Mouse (Mus musculus): Measurements from ENCODE around the gene Cacna1a. TPM values are rescaled to one million over a fixed set of nuclear protein-coding genes. Genes with fewer than 3 reads are reported as not detected.

Gene Cacna1a
- polyA plus RNA-seq (2016; fragmentation: Nextera tagmentation; extraction: Ambion mirVana) = 5.9 and 6.4 TPM in 2 replicates

GRCm38 (mm10) chr8:84388275-84388674 lies at the start of gene Cacna1a:
TSS of gene Cacna1a (plus strand) at chr8:84388440.
- DNase-seq (ENCODE audit: low spot score) = no peak
- Histone ChIP-seq H3K4me1 (no peaks in the 10 kb centered on the region), H3K4me3 (no peak within 1 kb of the TSS), H3K27ac (no peak within 1 kb of the TSS), H3K27me3 (ENCODE audit: low read depth, poor library complexity, severe bottlenecking) (no peaks in the 10 kb centered on the region), H3K9me3 (replicated peaks) (no peaks in the 10 kb centered on the region), H3K36me3 (no peaks in the 10 kb centered on the region)
- WGBS = 87% methylated on average over 3 of the region's 3 CpGs

GRCm38 (mm10) chr8:84338493-84338892 lies 49.7 kb upstream of the Cacna1a start:
- WGBS = 16% methylated on average over 17 of the region's 17 CpGs
- Histone ChIP-seq H3K36me3 (no peaks in the 10 kb centered on the region), H3K4me3 (no peak overlapping the region; the same call in 1 of the 2 replicates), H3K4me1 (peaks cover 10% of the 10 kb centered on the region; the same call in 1 of the 2 replicates), H3K27me3 (ENCODE audit: low read depth, poor library complexity, severe bottlenecking) (peaks cover 47% of the 10 kb centered on the region), H3K27ac (no peak overlapping the region), H3K9me3 (replicated peaks) (no peaks in the 10 kb centered on the region)
- no peak for DNase-seq (ENCODE audit: low spot score)

DNA sequence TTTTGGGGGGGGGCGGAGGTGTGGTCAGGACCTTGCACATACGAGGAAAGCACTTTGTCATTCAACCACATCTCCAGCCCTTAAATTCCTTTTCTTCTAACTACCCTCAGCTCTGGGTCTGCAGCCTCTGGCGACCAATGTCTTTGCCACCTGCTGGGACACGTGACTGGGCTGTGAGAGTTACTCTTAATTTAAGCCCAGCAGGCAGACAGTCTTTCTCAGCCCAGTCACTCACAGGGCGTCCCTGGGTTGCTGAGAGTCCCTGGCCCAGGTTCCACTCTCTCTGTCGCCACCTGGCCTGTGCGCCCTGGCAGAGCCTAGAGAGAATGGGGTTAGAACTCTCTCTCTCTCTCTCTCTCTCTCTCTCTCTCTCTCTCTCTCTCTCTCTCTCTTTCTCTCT lies 48.9 kb upstream of the Cacna1a start:
- H3K36me3 ChIP-seq = no peaks in the 10 kb centered on the region
- peaks cover 47% of the 10 kb centered on the region for H3K27me3 ChIP-seq (ENCODE audit: low read depth, poor library complexity, severe bottlenecking)
- peaks cover 10% of the 10 kb centered on the region; the same call in 1 of the 2 replicates for H3K4me1 ChIP-seq
- no peak overlapping the region for H3K27ac ChIP-seq
- H3K4me3 ChIP-seq = no peak overlapping the region
- no peak for DNase-seq (ENCODE audit: low spot score)
- no peaks in the 10 kb centered on the region for H3K9me3 ChIP-seq (replicated peaks)
- WGBS = 12% methylated on average over 7 of the region's 7 CpGs

DNA sequence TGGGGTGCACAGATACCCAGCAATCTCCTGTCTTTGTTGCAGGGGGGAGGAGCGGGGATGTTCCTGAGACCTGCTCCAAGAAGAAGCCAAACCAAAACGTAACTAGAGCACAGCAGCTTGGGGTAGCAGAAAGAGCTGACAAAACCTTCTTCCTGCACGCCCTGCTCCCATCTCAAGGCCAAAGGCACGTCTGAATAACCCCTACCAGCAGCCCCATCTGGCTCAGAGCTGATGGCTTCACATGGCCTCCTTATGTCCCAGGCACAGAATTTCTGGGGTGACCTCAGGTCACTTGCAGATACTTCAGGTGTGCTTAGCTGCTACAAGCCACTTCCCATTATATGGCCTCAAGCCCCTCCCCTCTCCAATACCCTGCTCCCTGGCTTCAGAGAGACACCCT lies 48.4 kb upstream of the Cacna1a start:
- 60% methylated on average over 4 of the region's 4 CpGs for WGBS
- H3K36me3 ChIP-seq = no peaks in the 10 kb centered on the region

GRCm38 (mm10) chr8:84340671-84341070 lies 47.6 kb upstream of the Cacna1a start:
- H3K27me3 ChIP-seq (ENCODE audit: low read depth, poor library complexity, severe bottlenecking) = peaks cover 47% of the 10 kb centered on the region
- DNase-seq (ENCODE audit: low spot score) = no peak
- whole genome bisulfite sequencing = 11% methylated on average over 2 of the region's 2 CpGs

More for the DNA sequence above, 48.4 kb upstream of the Cacna1a start:
- Histone ChIP-seq H3K27ac (no peak overlapping the region), H3K4me3 (no peak overlapping the region), H3K4me1 (peaks cover 10% of the 10 kb centered on the region; the same call in 1 of the 2 replicates), H3K27me3 (ENCODE audit: low read depth, poor library complexity, severe bottlenecking) (peaks cover 47% of the 10 kb centered on the region), H3K9me3 (replicated peaks) (no peaks in the 10 kb centered on the region)
- DNase-seq (ENCODE audit: low spot score) = no peak

GRCm38 (mm10) chr8:84345493-84345892 lies 42.7 kb upstream of the Cacna1a start:
- H3K9me3 ChIP-seq (replicated peaks) = no peaks in the 10 kb centered on the region
- H3K27me3 ChIP-seq (ENCODE audit: low read depth, poor library complexity, severe bottlenecking) = peaks cover 19% of the 10 kb centered on the region
- H3K36me3 ChIP-seq = no peaks in the 10 kb centered on the region
- DNase-seq (ENCODE audit: low spot score) = no peak
- no peak overlapping the region for H3K27ac ChIP-seq
- no peak overlapping the region for H3K4me3 ChIP-seq
- 82% methylated on average over 7 of the region's 7 CpGs for WGBS
- no peaks in the 10 kb centered on the region for H3K4me1 ChIP-seq

More at GRCm38 (mm10) chr8:84340671-84341070, 47.6 kb upstream of the Cacna1a start:
- H3K27ac ChIP-seq = no peak overlapping the region
- H3K4me3 ChIP-seq = no peak overlapping the region
- H3K4me1 ChIP-seq = peaks cover 10% of the 10 kb centered on the region; the same call in 1 of the 2 replicates
- no peaks in the 10 kb centered on the region for H3K36me3 ChIP-seq
- H3K9me3 ChIP-seq (replicated peaks) = no peaks in the 10 kb centered on the region

GRCm38 (mm10) chr8:84346421-84346820 lies 41.8 kb upstream of the Cacna1a start:
- Histone ChIP-seq H3K4me3 (no peak overlapping the region), H3K36me3 (no peaks in the 10 kb centered on the region), H3K27me3 (ENCODE audit: low read depth, poor library complexity, severe bottlenecking) (peaks cover 15% of the 10 kb centered on the region; the same call in 1 of the 2 replicates), H3K4me1 (no peaks in the 10 kb centered on the region), H3K27ac (no peak overlapping the region), H3K9me3 (replicated peaks) (no peaks in the 10 kb centered on the region)
- DNase-seq (ENCODE audit: low spot score) = no peak
- WGBS = 55% methylated on average over 4 of the region's 4 CpGs

GRCm38 (mm10) chr8:84349526-84349925 lies 38.7 kb upstream of the Cacna1a start:
- no peak overlapping the region for H3K4me3 ChIP-seq
- no peaks in the 10 kb centered on the region for H3K36me3 ChIP-seq
- H3K4me1 ChIP-seq = no peaks in the 10 kb centered on the region
- peaks cover 15% of the 10 kb centered on the region; the same call in 1 of the 2 replicates for H3K27me3 ChIP-seq (ENCODE audit: low read depth, poor library complexity, severe bottlenecking)
- WGBS = 78% methylated on average over 1 of the region's 1 CpGs
- no peak for DNase-seq (ENCODE audit: low spot score)
- H3K9me3 ChIP-seq (replicated peaks) = no peaks in the 10 kb centered on the region
- no peak overlapping the region for H3K27ac ChIP-seq

GRCm38 (mm10) chr8:84350960-84351359 lies 37.3 kb upstream of the Cacna1a start:
- WGBS = 79% methylated on average over 4 of the region's 4 CpGs
- no peaks in the 10 kb centered on the region for H3K4me1 ChIP-seq

DNA sequence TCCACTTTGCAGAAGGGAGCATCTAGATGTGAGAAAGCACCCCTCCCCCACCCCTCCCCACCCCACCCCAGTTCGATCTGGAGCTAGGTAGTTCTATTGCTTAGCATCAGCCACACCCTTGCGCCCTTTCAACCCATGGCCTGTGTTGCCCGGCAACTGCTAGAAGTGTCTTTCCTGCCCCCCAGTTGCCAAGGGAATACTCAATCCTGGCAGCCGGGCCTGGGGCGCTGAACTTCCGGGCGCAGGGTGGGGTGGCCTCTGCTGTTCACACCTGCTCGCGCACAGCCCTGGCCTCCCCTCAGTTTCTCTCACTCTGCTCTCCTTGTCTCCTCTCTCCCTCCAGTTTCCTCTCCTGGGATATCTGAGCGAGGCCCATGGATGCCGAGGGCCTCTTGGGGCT lies 31.8 kb upstream of the Cacna1a start:
- Histone ChIP-seq H3K36me3 (no peaks in the 10 kb centered on the region), H3K4me3 (no peak overlapping the region), H3K4me1 (peaks cover 10% of the 10 kb centered on the region; the same call in 1 of the 2 replicates), H3K9me3 (replicated peaks) (no peaks in the 10 kb centered on the region), H3K27me3 (ENCODE audit: low read depth, poor library complexity, severe bottlenecking) (peaks cover 30% of the 10 kb centered on the region; the same call in 1 of the 2 replicates), H3K27ac (peak overlapping the region; percentile 36; the same call in 1 of the 2 replicates)
- 61% methylated on average over 11 of the region's 11 CpGs for WGBS
- no peak for DNase-seq (ENCODE audit: low spot score)

More at GRCm38 (mm10) chr8:84350960-84351359, 37.3 kb upstream of the Cacna1a start:
- Histone ChIP-seq H3K9me3 (replicated peaks) (no peaks in the 10 kb centered on the region), H3K27me3 (ENCODE audit: low read depth, poor library complexity, severe bottlenecking) (peaks cover 15% of the 10 kb centered on the region; the same call in 1 of the 2 replicates), H3K27ac (no peak overlapping the region), H3K4me3 (no peak overlapping the region), H3K36me3 (no peaks in the 10 kb centered on the region)
- DNase-seq (ENCODE audit: low spot score) = no peak

- Histone ChIP-seq H3K27me3 (ENCODE audit: low read depth, poor library complexity, severe bottlenecking) (peaks cover 41% of the 10 kb centered on the region), H3K9me3 (replicated peaks) (no peaks in the 10 kb centered on the region)
These were observed 30.4 kb upstream of the Cacna1a start for GRCm38 (mm10) chr8:84357631-84358371.

DNA sequence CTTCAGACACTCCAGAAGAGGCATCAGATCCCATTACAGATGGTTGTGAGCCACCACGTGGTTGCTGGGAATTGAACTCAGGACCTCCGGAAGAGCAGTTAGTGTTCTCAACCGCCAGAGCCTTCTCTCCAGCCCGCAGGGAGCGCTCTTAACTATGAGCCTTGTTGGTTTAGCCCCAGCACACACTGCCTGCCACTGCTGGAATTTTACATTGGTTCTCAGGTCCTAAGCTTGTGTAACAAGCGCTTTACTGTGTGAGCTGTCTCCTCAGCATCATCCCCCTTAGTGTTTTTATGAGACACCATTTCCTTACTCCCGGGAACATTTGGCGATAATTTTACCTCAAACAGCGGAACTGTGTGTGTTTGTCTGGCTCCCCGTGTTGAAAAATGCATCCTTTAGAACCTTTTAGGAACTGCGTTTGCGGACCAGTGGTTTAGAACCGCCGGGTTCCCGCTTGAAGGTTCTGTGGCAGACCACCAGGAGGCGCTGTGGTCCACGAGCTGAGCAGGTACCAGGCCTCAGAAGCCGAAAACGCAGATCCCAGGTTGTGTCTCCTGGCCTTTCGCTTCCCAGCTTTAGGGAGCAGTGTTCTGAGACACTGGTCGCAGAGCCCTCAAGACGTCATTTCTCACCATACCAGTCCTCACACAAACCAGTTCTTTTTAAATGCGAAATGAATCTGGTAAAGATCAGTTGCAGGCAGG lies 24.7 kb upstream of the Cacna1a start:
- peaks cover 40% of the 10 kb centered on the region for H3K27me3 ChIP-seq (ENCODE audit: low read depth, poor library complexity, severe bottlenecking)
- H3K9me3 ChIP-seq (replicated peaks) = no peaks in the 10 kb centered on the region
- DNase-seq (ENCODE audit: low spot score) = peak; percentile 90
- no peaks in the 10 kb centered on the region for H3K36me3 ChIP-seq
- H3K27ac ChIP-seq = no peak overlapping the region
- H3K4me3 ChIP-seq = no peak overlapping the region
- WGBS = 12% methylated on average over 23 of the region's 23 CpGs
- no peaks in the 10 kb centered on the region for H3K4me1 ChIP-seq

More at GRCm38 (mm10) chr8:84357631-84358371, 30.4 kb upstream of the Cacna1a start:
- DNase-seq (ENCODE audit: low spot score) = peak; percentile 82
- H3K4me3 ChIP-seq = no peak overlapping the region
- no peaks in the 10 kb centered on the region for H3K36me3 ChIP-seq
- H3K27ac ChIP-seq = no peak overlapping the region
- WGBS = 29% methylated on average over 20 of the region's 20 CpGs
- peaks cover 10% of the 10 kb centered on the region; the same call in 1 of the 2 replicates for H3K4me1 ChIP-seq

DNA sequence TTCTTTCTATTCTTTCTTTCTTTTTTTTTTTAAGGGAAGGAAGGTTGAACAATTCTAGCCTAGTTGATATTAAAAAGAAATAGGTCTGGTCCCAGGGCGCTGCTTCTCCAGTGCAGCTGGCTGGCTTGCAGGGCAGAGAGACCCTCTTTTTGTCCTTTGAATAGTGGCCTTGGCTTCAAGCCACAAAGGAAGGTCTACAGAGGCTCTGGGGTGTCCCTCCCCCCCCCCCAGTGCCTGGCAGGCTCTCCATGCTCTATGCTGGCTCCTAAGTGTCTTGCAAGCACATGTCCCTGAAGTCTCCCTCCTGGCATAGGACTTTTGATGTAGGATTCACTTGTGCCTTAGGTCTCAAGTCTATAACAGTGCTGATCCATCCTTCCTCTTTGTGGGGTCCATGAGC lies 23.0 kb upstream of the Cacna1a start:
- no peaks in the 10 kb centered on the region for H3K4me1 ChIP-seq
- H3K4me3 ChIP-seq = no peak overlapping the region
- no peaks in the 10 kb centered on the region for H3K36me3 ChIP-seq
- peaks cover 37% of the 10 kb centered on the region for H3K27me3 ChIP-seq (ENCODE audit: low read depth, poor library complexity, severe bottlenecking)
- no peaks in the 10 kb centered on the region for H3K9me3 ChIP-seq (replicated peaks)
- H3K27ac ChIP-seq = no peak overlapping the region
- no peak for DNase-seq (ENCODE audit: low spot score)
- WGBS = 89% methylated on average over 1 of the region's 1 CpGs
